Mouse (Mus musculus): ENCODE results near the gene Evc. TPM values are rescaled to one million over a fixed set of nuclear protein-coding genes. Genes with fewer than 3 reads are reported as not detected.

The Evc gene
- total RNA-seq, 2 experiments from 2014 or later, result 29.2 to 30.5 TPM

DNA sequence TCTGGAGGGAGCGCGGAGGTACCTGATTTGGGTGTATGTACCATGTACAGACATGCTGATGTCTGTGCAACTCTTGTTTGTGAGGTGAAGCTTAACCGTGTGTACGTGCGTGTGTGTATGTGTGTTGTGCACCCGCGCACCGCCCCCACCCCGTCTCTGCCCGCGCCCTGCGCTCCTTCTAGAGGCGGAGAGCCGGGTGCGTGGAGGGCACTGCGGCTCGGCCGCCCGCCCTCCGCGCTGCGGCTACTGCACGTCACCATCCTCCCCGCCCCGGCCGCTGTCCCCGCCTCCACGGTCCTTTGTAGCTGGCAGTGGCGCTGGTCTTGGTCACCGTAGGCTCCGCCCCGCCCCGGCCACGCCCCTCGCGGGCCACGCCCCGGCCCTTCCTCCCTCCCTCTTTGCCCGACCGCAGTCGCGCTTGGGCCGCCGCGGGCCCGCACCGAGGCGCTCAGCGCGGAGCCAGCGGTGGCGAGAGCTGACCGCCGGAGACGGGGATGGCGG is 95.0 kb downstream of the Evc start, which contains the start of gene Crmp1:
TSS of gene Crmp1 (plus strand) at position 290 of the 501 bp plus-strand sequence.
- no peak for DNase-seq

DNA sequence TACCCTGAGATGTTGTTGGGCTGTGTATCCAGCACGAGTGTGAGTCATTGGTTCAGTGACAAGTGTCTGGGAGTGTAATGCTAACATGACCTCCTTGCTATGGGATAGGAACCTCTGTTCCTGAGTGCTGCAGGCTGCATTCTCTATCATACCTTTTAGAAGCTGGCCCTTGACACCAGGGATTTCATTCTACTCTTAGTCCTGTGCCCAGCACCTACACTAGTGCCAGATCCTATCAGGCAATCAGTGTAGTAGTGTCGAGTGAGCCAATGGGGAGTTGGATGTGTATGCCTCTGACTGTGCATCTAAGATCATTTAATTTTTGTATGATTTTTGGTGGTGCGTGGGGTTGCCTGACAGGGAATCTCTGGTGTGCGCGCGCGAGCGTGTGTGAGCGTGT is 95.5 kb downstream of the Evc start:
- no peak for DNase-seq

DNA sequence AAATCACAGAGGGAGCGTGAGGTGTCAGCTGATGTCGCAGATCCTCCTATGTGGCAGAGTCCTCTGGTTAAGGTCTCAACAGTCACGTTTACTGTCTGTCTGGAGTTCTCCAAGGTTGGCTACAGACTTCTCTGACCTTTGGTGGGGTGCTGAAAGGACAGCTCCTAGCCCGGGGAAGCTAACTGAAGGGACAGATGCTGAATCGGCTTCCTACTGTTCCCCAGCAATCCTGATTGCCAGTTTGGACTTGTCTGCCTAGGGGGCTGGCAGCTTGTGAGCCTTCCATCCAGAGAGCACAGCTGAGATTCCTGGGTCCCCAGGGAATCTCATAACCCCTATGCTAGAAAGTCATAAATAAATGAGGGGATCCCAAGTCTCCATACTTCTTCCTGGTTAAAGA is 96.1 kb downstream of the Evc start:
- DNase-seq, result no peak

Other genes with a start within 250 kb of the Evc start
- gene Crmp1, start 95.0 kb downstream of the Evc start, total RNA-seq (2021), result under 1 TPM in 1 of 2 experiments, not detected in 1; 0.19 TPM
- 1 to 10 TPM; 8.2 to 9.2 TPM for gene Evc2, start 1.6 kb upstream of the Evc start, total RNA-seq (2021)

Measured in gastrocnemius, postnatal 25 days (tissue).